Mouse (Mus musculus) layer of hippocampus, adult 18-20 months (tissue): ENCODE measurements around the gene Klrb1. TPM values are rescaled to one million over a fixed set of nuclear protein-coding genes. Genes with fewer than 3 reads are reported as not detected.

Experiments
- DNase-seq, 2 experiments: peaks; one replicate each; pipeline ENCODE4 v3.0.0; 2022; ENCODE audit warnings: low spot score in 2 of 2
- total RNA-seq, 2 experiments: library from RNA; stranded (reverse); gene quantifications; 2 replicates each; pipeline ENCODE4 v1.2.3; 2021

The Klrb1 gene
- total RNA-seq, 2 experiments from 2014 or later, result not detected

- no peak for DNase-seq
Observed at GRCm38 (mm10) chr6:128734896-128735295, 12.0 kb upstream of the Klrb1 start.

GRCm38 (mm10) chr6:128733908-128734679 lies 11.2 kb upstream of the Klrb1 start:
- no peak for DNase-seq

- no peak for DNase-seq
Observed at GRCm38 (mm10) chr6:128732032-128732431, 9.2 kb upstream of the Klrb1 start.

GRCm38 (mm10) chr6:128701691-128702090 lies 21.2 kb downstream of the Klrb1 start:
- no peak for DNase-seq

- DNase-seq, result no peak
Observed at GRCm38 (mm10) chr6:128679574-128679973, 43.3 kb downstream of the Klrb1 start.

- no peak for DNase-seq
Observed at GRCm38 (mm10) chr6:128669936-128670335, 52.9 kb downstream of the Klrb1 start.

- no peak for DNase-seq
Observed at GRCm38 (mm10) chr6:128662206-128662605, 60.7 kb downstream of the Klrb1 start, which contains the start of gene Clec2h. Gene Clec2h (plus strand): TSS chr6:128662385.

- DNase-seq, result no peak
Observed at GRCm38 (mm10) chr6:128661249-128661648, 61.6 kb downstream of the Klrb1 start.

Other genes with a start within 250 kb of the Klrb1 start
- gene Pzp, start 196.3 kb downstream of the Klrb1 start, total RNA-seq, result not detected
- 10 to 100 TPM in 1 of 2 experiments, 1 to 10 TPM in 1; 7.2 to 12.3 TPM for gene A2ml1, start 141.5 kb downstream of the Klrb1 start, total RNA-seq
- gene Klrb1a, start 99.5 kb downstream of the Klrb1 start, total RNA-seq, result not detected
- not detected for gene Clec2h, start 60.7 kb downstream of the Klrb1 start, total RNA-seq
- not detected for gene Klrb1c, start 66.2 kb upstream of the Klrb1 start, total RNA-seq
- gene Gm44511, start 103.3 kb upstream of the Klrb1 start, total RNA-seq, result not detected
- gene Klrb1b, start 103.3 kb upstream of the Klrb1 start, total RNA-seq, result not detected
- gene Clec2i, start 164.5 kb upstream of the Klrb1 start, total RNA-seq, result not detected
- gene BC035044, start 168.1 kb upstream of the Klrb1 start, total RNA-seq, result 1 to 10 TPM; 1.7 to 1.9 TPM
- gene Clec2g, start 211.3 kb upstream of the Klrb1 start, total RNA-seq, result under 1 TPM in 1 of 2 experiments, not detected in 1; 0.63 TPM